Mouse (Mus musculus) T-helper 2 cell (primary cell): Measurements from ENCODE around the gene Kcnj10.

Source experiments
- in situ Hi-C: fragments of 300-600 bp; cut with MboI, MseI; formaldehyde crosslinking; loops from one replicate; pipeline ENCODE4 v1.15.1; 2025; ENCODE audit warnings: high pct_unique_total_duplicates

The Kcnj10 gene

GRCm38 (mm10) chr1:172423393-172423792 is 82.4 kb downstream of the Kcnj10 start:
- in situ Hi-C loops: loop anchor here (25.0 kb wide), 1 partner anchor 964 kb away; no protein-coding TSS in a partner anchor
